Mouse (Mus musculus) lung, postnatal 0 days (tissue): ENCODE data around the gene Tfpt.

Source experiments
- CTCF ChIP-seq: IDR thresholded peaks from 2 replicates; pipeline ENCODE4 v1.5.1; 2016; ENCODE audit warnings: antibody characterized with exemption, mild to moderate bottlenecking
- EP300 ChIP-seq: IDR thresholded peaks from 2 replicates; pipeline ENCODE4 v1.6.1; 2016; ENCODE audit warnings: antibody characterized with exemption, mild to moderate bottlenecking, control low read depth

DNA sequence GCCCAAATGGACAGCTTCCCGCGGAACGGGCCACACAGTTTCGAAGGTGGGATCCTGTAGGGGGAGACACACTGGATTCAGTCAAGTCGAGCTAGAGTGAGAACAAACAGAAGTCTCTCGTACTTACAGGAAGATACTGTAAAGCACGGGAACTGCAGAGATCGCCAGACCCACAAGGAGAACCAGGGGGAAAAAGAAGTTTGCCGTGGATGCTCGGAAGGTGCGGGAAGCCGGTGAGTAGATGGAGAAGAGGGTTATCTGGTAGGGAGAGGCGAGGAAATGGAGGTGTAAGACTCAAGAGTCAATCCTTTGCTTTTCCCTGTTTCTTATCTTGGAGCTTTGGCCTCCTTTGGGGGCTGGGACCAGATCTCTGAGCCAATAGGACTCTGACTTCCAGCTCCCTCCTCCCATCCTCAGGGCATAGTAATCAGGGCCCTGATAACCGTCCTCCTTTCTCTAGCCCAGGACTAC lies 37.2 kb upstream of the Tfpt start:
- TF ChIP-seq CTCF: peak; percentile 50
- TF ChIP-seq EP300: no peak
